Mouse (Mus musculus): ENCODE results near the gene Thbs2. TPM values are rescaled to one million over a fixed set of nuclear protein-coding genes. Genes with fewer than 3 reads are reported as not detected.

The Thbs2 gene
- total and polyA plus RNA-seq, 2 experiments from 2014 or later, result 17.9 to 49.7 TPM

- WGBS, result 48% methylated on average over 6 of the region's 6 CpGs
- Histone ChIP-seq H3K27ac (ENCODE audit: low read depth) (no peak overlapping the region), H3K36me3 (replicated peaks; ENCODE audit: control insufficient read depth, insufficient read depth, low read length) (no peaks in the 10 kb centered on the region), H3K9ac (replicated peaks; ENCODE audit: low read depth, low read length) (no peak overlapping the region), H3K4me2 (ENCODE audit: low read depth, low read length) (no peak overlapping the region), H3K4me1 (ENCODE audit: control insufficient read depth, insufficient read depth) (peaks cover 17% of the 10 kb centered on the region), H3K9me3 (replicated peaks; ENCODE audit: control insufficient read depth, low read length) (no peaks in the 10 kb centered on the region), H3K27me3 (ENCODE audit: control insufficient read depth, insufficient read depth, low read length) (no peaks in the 10 kb centered on the region), H3K4me3 (ENCODE audit: low read depth, low read length) (no peak overlapping the region)
- DNase-seq (ENCODE audit: low spot score) (peak; percentile 5), ATAC-seq (ENCODE audit: insufficient read depth, low read depth) (no peak)
- no peak for TF ChIP-seq CTCF (IDR thresholded peaks at IDR 0.05; ENCODE audit: low read depth)
- TF ChIP-seq EP300 (IDR thresholded peaks at IDR 0.05; ENCODE audit: low read depth), result no peak
These were observed 3.1 kb upstream of the Thbs2 start for GRCm38 (mm10) chr17:14697096-14697495.

- peaks cover 17% of the 10 kb centered on the region for H3K4me1 ChIP-seq (ENCODE audit: control insufficient read depth, insufficient read depth)
- no peak overlapping the region for H3K4me3 ChIP-seq (ENCODE audit: low read depth, low read length)
- no peaks in the 10 kb centered on the region for H3K36me3 ChIP-seq (replicated peaks; ENCODE audit: control insufficient read depth, insufficient read depth, low read length)
- no peaks in the 10 kb centered on the region for H3K27me3 ChIP-seq (ENCODE audit: control insufficient read depth, insufficient read depth, low read length)
- no peak overlapping the region for H3K4me2 ChIP-seq (ENCODE audit: low read depth, low read length)
- H3K9ac ChIP-seq (replicated peaks; ENCODE audit: low read depth, low read length), result no peak overlapping the region
- WGBS, result 62% methylated on average over 6 of the region's 6 CpGs
- TF ChIP-seq CTCF (IDR thresholded peaks at IDR 0.05; ENCODE audit: low read depth) (no peak), EP300 (IDR thresholded peaks at IDR 0.05; ENCODE audit: low read depth) (no peak)
- DNase-seq (ENCODE audit: low spot score), result peak; percentile 2
- no peaks in the 10 kb centered on the region for H3K9me3 ChIP-seq (replicated peaks; ENCODE audit: control insufficient read depth, low read length)
- no peak overlapping the region for H3K27ac ChIP-seq (ENCODE audit: low read depth)
- no peak for ATAC-seq (ENCODE audit: insufficient read depth, low read depth)
These were observed 2.3 kb upstream of the Thbs2 start for GRCm38 (mm10) chr17:14696281-14696795.

DNA sequence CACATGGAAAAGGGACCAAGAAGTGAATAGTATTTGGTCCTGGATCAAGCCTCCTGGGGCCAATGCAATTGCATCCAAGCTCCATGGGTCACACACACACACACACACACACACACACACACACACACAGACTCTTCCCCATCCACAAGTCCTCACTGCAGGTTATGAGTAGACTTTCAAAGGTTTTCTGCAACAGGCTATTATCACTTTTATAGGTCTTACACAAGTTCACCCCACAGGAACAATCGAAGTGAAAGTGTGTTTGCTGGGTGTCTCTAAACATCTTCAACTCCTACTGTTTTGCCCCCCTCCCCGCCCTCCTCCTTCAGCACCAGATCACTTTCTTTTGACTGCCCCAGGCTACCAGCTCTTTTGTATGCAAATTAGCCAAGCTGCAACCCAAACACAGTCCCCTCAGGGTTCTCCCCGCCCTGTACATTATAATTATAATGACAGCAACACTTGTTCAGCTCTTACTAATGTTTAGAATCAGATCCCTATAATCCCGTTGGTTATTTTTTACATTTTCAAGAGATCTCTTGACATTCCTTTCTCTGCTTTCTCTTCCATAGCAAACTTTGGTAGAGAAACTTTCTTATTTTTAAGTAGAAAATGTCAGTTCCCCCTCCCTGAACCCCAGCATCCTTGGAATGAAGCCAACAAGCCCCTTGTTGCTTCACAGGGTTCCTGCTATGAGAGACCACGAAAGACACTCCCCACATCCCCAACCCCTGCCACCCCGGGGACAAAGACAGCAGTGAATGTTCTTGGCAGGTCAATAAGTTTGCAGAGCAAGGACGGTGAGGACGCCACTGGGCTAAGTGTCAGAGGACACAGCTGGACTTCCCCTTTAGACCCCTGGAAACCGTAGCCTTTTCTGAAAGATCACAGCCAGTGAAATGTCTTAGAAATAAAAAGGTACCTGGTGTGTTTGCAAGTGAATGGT is 714 bp downstream of the Thbs2 start:
- peaks cover 17% of the 10 kb centered on the region for H3K4me1 ChIP-seq (ENCODE audit: control insufficient read depth, insufficient read depth)
- no peaks in the 10 kb centered on the region for H3K27me3 ChIP-seq (ENCODE audit: control insufficient read depth, insufficient read depth, low read length)

DNA sequence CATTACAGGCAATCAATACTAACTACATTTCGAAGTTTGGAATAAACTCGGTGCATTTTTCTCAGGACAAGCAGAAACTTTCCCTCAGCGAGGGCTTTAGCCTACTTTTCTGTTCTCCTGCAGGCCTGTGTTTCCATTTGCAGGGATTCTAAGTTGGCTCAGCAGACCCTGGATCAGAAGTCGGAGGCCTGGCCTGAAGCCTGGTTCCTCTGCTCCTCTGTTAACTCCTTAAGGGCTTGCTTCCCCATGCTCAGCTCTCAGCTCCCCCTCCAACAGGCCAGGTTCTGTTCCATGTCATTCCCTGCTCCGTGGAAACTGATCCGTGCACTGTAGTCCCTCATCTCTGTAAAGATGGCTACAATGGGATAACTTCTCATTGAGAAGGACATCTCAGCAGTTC is 2.1 kb downstream of the Thbs2 start:
- Histone ChIP-seq H3K4me3 (ENCODE audit: low read depth, low read length) (peak overlapping the region; percentile 42), H3K4me1 (ENCODE audit: control insufficient read depth, insufficient read depth) (peaks cover 15% of the 10 kb centered on the region), H3K9me3 (replicated peaks; ENCODE audit: control insufficient read depth, low read length) (no peaks in the 10 kb centered on the region), H3K27ac (ENCODE audit: low read depth) (no peak overlapping the region; the same call in 1 of the 2 replicates), H3K27me3 (ENCODE audit: control insufficient read depth, insufficient read depth, low read length) (no peaks in the 10 kb centered on the region), H3K4me2 (ENCODE audit: low read depth, low read length) (peak overlapping the region; percentile 56), H3K36me3 (replicated peaks; ENCODE audit: control insufficient read depth, insufficient read depth, low read length) (no peaks in the 10 kb centered on the region), H3K9ac (replicated peaks; ENCODE audit: low read depth, low read length) (no peak overlapping the region; the same call in 1 of the 2 replicates)
- WGBS, result 60% methylated on average over 6 of the region's 6 CpGs
- ATAC-seq (ENCODE audit: insufficient read depth, low read depth) (no peak), DNase-seq (ENCODE audit: low spot score) (no peak)
- no peak for TF ChIP-seq EP300 (IDR thresholded peaks at IDR 0.05; ENCODE audit: low read depth)
- TF ChIP-seq CTCF (IDR thresholded peaks at IDR 0.05; ENCODE audit: low read depth), result no peak

More for the DNA sequence above, 714 bp downstream of the Thbs2 start:
- H3K27ac ChIP-seq (ENCODE audit: low read depth), result peak overlapping the region; percentile 41
- TF ChIP-seq CTCF (IDR thresholded peaks at IDR 0.05; ENCODE audit: low read depth) (no peak), EP300 (IDR thresholded peaks at IDR 0.05; ENCODE audit: low read depth) (no peak)
- ATAC-seq (ENCODE audit: insufficient read depth, low read depth) (peak; percentile 18; the same call in 1 of the 2 replicates), DNase-seq (ENCODE audit: low spot score) (no peak)
- H3K4me2 ChIP-seq (ENCODE audit: low read depth, low read length), result peak overlapping the region; percentile 56
- H3K9me3 ChIP-seq (replicated peaks; ENCODE audit: control insufficient read depth, low read length), result no peaks in the 10 kb centered on the region
- peak overlapping the region; percentile 42 for H3K4me3 ChIP-seq (ENCODE audit: low read depth, low read length)
- WGBS, result 15% methylated on average over 9 of the region's 9 CpGs
- no peaks in the 10 kb centered on the region for H3K36me3 ChIP-seq (replicated peaks; ENCODE audit: control insufficient read depth, insufficient read depth, low read length)
- H3K9ac ChIP-seq (replicated peaks; ENCODE audit: low read depth, low read length), result peak overlapping the region; percentile 33

- H3K36me3 ChIP-seq (replicated peaks; ENCODE audit: control insufficient read depth, insufficient read depth, low read length), result no peaks in the 10 kb centered on the region
- ATAC-seq (ENCODE audit: insufficient read depth, low read depth), result no peak
- peaks cover 12% of the 10 kb centered on the region for H3K4me1 ChIP-seq (ENCODE audit: control insufficient read depth, insufficient read depth)
- peak overlapping the region; percentile 41 for H3K4me2 ChIP-seq (ENCODE audit: low read depth, low read length)
- TF ChIP-seq CTCF (IDR thresholded peaks at IDR 0.05; ENCODE audit: low read depth) (no peak), EP300 (IDR thresholded peaks at IDR 0.05; ENCODE audit: low read depth) (no peak)
- DNase-seq (ENCODE audit: low spot score), result no peak
- no peak overlapping the region for H3K27ac ChIP-seq (ENCODE audit: low read depth)
- peak overlapping the region; percentile 38; the same call in 1 of the 2 replicates for H3K9ac ChIP-seq (replicated peaks; ENCODE audit: low read depth, low read length)
- H3K27me3 ChIP-seq (ENCODE audit: control insufficient read depth, insufficient read depth, low read length), result no peaks in the 10 kb centered on the region
- H3K4me3 ChIP-seq (ENCODE audit: low read depth, low read length), result peak overlapping the region; percentile 42
- no peaks in the 10 kb centered on the region for H3K9me3 ChIP-seq (replicated peaks; ENCODE audit: control insufficient read depth, low read length)
- WGBS, result 28% methylated on average over 4 of the region's 4 CpGs
These were observed 2.8 kb downstream of the Thbs2 start for GRCm38 (mm10) chr17:14691197-14691596.
